Mouse (Mus musculus): ENCODE data around the gene Pdzk1ip1. TPM values are rescaled to one million over a fixed set of nuclear protein-coding genes. Genes with fewer than 3 reads are reported as not detected.

The Pdzk1ip1 gene
- polyA plus RNA-seq, 1 experiment: not detected

DNA sequence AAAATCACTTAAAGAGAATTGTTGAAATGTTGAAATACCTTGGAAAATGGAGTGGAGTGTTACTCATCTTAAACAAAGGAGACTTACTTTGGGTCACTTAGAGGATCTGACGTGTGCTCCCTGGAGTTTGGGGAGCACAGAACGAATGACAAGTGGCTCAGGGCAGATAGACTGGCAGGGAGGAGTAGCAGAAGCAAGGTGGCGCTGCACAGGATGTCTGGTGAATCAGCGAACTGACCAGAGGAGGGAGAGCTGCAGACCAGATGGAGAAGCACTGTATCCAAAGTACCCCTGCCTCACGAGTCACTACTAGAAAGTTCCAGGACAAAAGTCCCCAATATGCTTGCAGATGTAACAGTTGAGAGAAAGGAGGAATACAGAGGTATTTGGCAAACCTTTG, 24.8 kb downstream of the Pdzk1ip1 start:
- Histone ChIP-seq H3K4me3 (ENCODE audit: insufficient read depth, low read length) (no peak overlapping the region), H3K4me1 (ENCODE audit: control insufficient read depth, insufficient read depth, low read length) (no peaks in the 10 kb centered on the region), H3K27ac (ENCODE audit: insufficient read depth, low read length) (no peak overlapping the region)
- no peak for TF ChIP-seq POLR2A (IDR thresholded peaks at IDR 0.05; ENCODE audit: low read depth, low read length)
- TF ChIP-seq CTCF (IDR thresholded peaks at IDR 0.05; ENCODE audit: borderline replicate concordance, insufficient read depth, low read length): no peak

DNA sequence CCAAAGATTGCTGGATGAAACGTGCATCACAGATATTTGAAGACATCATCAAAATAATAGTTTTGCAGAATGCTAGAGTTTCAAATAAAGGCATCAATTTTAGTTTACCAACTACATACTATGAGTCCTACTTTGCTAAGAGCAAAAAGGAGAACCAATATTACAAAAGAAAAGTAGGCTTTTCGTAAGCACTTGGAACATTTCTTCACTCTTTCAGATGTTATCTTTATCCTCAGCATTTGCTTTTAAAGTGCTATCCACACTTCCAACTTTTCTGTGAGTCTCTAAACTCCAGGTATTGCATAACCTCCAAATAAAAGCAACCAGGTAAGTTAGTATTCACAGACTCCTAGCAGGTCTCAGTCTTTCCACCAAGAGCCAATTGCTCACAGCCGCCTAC, 31.1 kb downstream of the Pdzk1ip1 start:
- Histone ChIP-seq H3K4me1 (ENCODE audit: control insufficient read depth, insufficient read depth, low read length) (no peaks in the 10 kb centered on the region), H3K27ac (ENCODE audit: insufficient read depth, low read length) (no peak overlapping the region), H3K4me3 (ENCODE audit: insufficient read depth, low read length) (no peak overlapping the region)
- no peak for TF ChIP-seq CTCF (IDR thresholded peaks at IDR 0.05; ENCODE audit: borderline replicate concordance, insufficient read depth, low read length)
- TF ChIP-seq POLR2A (IDR thresholded peaks at IDR 0.05; ENCODE audit: low read depth, low read length): no peak

DNA sequence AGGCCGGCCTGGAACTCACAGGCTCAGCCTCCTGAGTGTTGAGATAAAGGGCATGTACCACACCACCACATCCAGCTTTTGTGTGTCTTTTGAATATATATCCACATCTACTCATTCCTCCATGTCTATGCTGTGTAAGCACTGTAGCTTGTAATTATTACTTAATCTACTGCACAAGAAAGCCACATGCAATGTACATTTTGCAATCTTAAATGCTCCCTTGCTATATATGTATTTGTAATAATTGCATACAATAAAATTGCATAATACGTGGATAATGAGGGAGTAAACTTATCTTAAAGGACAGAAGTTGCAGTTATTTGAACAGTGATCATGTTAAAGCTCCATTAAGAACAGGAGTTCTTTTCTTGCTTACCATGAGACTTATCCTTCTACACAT, 32.7 kb downstream of the Pdzk1ip1 start:
- no peak overlapping the region for H3K27ac ChIP-seq (ENCODE audit: insufficient read depth, low read length)
- H3K4me1 ChIP-seq (ENCODE audit: control insufficient read depth, insufficient read depth, low read length): no peaks in the 10 kb centered on the region
- TF ChIP-seq CTCF (IDR thresholded peaks at IDR 0.05; ENCODE audit: borderline replicate concordance, insufficient read depth, low read length) (no peak), POLR2A (IDR thresholded peaks at IDR 0.05; ENCODE audit: low read depth, low read length) (no peak)
- H3K4me3 ChIP-seq (ENCODE audit: insufficient read depth, low read length): no peak overlapping the region

DNA sequence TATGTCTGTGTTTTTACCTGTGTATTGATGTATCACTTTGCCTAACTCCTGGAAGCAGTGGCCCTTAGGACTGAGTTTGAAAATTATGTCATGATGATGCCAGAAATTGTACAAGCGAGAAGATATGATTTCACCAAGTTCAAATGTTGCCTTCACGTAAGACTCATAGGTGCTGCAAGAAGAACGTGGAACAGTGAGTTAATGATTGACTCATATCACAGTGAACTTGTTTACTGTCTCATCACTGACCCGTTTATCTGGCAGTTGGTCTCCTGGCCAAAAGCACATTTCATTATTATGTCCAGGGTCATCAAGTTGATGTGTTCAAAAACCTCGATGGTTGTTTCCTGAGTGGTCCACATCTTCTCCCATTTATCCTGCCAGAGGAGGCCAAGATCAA, 33.1 kb downstream of the Pdzk1ip1 start:
- H3K4me3 ChIP-seq (ENCODE audit: insufficient read depth, low read length): no peak overlapping the region
- no peak for TF ChIP-seq POLR2A (IDR thresholded peaks at IDR 0.05; ENCODE audit: low read depth, low read length)
- no peak for TF ChIP-seq CTCF (IDR thresholded peaks at IDR 0.05; ENCODE audit: borderline replicate concordance, insufficient read depth, low read length)
- no peak overlapping the region for H3K27ac ChIP-seq (ENCODE audit: insufficient read depth, low read length)
- no peaks in the 10 kb centered on the region for H3K4me1 ChIP-seq (ENCODE audit: control insufficient read depth, insufficient read depth, low read length)

DNA sequence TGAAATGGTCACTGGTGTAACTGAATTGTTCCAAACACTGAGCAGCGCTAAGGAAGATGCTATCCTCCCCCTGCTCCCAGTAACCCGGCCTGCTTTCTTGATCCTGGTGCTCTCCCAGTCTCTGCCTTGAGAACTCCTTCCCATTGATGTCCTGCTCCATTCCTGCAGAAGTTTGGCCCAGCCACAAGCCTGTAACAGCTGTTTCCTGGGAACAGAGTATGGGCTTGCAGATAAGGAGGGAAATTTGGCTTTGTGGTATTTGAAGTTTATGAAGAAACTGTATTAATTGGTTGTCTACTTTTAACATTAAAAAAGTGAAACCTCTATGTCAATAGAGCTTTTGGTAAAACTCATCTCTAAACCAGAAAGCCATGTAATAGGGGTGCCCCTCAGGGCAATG, 35.0 kb downstream of the Pdzk1ip1 start:
- no peak overlapping the region for H3K4me3 ChIP-seq (ENCODE audit: insufficient read depth, low read length)
- H3K27ac ChIP-seq (ENCODE audit: insufficient read depth, low read length): no peak overlapping the region
- H3K4me1 ChIP-seq (ENCODE audit: control insufficient read depth, insufficient read depth, low read length): no peaks in the 10 kb centered on the region
- TF ChIP-seq POLR2A (IDR thresholded peaks at IDR 0.05; ENCODE audit: low read depth, low read length): no peak
- TF ChIP-seq CTCF (IDR thresholded peaks at IDR 0.05; ENCODE audit: borderline replicate concordance, insufficient read depth, low read length): no peak

DNA sequence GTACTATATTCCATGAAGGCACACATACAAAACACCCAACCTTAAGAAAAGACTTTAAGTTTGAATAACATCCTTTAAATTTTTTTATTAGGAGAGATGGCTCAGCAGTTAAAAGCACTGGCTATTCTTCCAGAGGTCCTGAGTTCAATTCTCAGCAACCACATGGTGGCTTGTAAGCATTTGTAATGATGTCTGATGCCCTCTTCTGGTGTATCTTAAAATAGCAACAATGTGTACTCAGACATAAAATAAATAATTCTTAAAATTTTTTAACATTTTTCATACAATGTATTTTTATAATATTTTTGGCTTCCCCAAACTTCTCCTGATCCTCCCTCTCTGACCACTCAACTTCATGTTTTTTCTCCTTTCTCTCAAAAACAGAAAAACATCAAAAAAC, 36.2 kb downstream of the Pdzk1ip1 start:
- Histone ChIP-seq H3K4me1 (ENCODE audit: control insufficient read depth, insufficient read depth, low read length) (no peaks in the 10 kb centered on the region), H3K4me3 (ENCODE audit: insufficient read depth, low read length) (no peak overlapping the region), H3K27ac (ENCODE audit: insufficient read depth, low read length) (no peak overlapping the region)
- TF ChIP-seq CTCF (IDR thresholded peaks at IDR 0.05; ENCODE audit: borderline replicate concordance, insufficient read depth, low read length) (no peak), POLR2A (IDR thresholded peaks at IDR 0.05; ENCODE audit: low read depth, low read length) (no peak)

DNA sequence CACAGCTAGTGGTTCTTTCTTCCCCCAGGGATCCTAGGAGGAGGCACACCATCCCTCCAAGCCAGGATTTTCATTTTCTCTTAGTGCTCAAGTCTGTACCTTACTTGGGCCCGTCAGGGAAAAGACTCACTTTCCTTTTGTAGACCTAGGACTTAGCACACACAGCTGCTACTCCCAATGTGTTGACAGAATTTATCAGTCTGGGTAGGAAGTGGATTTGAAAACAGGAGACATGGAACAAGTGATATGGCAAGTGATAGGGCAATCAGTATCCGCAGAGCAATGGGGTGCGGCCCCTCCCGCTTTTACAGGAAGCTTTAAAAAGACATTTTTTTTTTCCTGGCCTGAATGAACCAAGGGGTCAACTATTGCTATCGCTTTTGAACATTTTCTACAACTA, 44.6 kb downstream of the Pdzk1ip1 start:
- TF ChIP-seq CTCF (IDR thresholded peaks at IDR 0.05; ENCODE audit: borderline replicate concordance, insufficient read depth, low read length) (no peak), POLR2A (IDR thresholded peaks at IDR 0.05; ENCODE audit: low read depth, low read length) (no peak)
- Histone ChIP-seq H3K27ac (ENCODE audit: insufficient read depth, low read length) (no peak overlapping the region), H3K4me3 (ENCODE audit: insufficient read depth, low read length) (no peak overlapping the region), H3K4me1 (ENCODE audit: control insufficient read depth, insufficient read depth, low read length) (no peaks in the 10 kb centered on the region)

DNA sequence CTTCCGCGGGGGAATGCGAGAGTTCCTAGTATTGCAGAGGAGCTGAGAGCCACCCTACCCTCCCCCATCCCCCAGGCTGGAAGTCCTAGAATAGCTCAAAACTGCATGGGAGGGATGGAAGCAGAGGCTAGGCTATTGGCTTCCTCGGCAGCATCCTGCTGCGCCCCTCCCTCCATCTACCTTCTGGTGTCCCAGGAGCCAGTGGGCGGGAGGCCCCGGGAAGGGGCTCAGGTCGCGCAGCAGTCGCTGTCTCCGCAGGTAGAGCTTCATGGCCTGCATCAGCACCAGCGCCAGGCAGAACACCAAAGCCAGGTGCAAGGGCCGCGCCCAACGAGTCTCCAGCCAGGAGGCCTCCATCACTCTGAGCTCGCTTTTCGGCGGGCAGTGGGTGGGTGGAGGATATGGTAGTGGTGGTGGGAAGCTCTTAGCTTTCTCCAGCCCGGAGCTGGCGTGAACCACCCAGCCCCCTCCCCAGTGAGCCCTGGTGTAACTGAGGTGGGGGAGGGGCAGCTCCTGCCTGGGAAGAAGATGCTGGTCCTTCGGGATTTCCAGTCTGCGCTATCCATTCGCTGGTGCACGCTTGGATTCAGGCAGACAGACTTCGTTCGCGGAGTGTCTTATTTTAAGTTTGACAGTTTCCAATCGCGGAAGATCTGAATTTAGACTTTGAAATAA, 45.2 kb downstream of the Pdzk1ip1 start, which contains the start of gene Cyp4x1:
Cyp4x1 (minus strand) TSS at position 661 of the 675 bp plus-strand sequence.
- H3K4me1 ChIP-seq (ENCODE audit: control insufficient read depth, insufficient read depth, low read length): no peaks in the 10 kb centered on the region
- H3K4me3 ChIP-seq (ENCODE audit: insufficient read depth, low read length): no peak within 1 kb of the TSS
- TF ChIP-seq CTCF (IDR thresholded peaks at IDR 0.05; ENCODE audit: borderline replicate concordance, insufficient read depth, low read length) (no peak), POLR2A (IDR thresholded peaks at IDR 0.05; ENCODE audit: low read depth, low read length) (no peak)
- H3K27ac ChIP-seq (ENCODE audit: insufficient read depth, low read length): no peak within 1 kb of the TSS

DNA sequence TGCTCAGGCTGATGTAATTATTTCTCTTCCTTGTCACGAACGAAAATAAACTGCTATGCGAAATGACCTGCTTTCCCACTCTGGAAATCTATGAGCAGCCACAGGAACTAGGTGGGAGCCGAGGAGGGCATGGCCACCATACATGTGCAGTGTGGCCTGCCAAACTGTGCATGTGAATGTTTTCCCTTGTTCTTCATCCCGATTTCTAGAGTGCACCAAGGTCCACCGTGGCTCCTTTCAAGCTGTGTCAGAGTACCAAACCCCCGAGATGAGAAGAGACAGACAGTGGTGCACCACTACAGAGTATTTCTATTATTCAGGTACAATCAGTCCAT, 45.8 kb downstream of the Pdzk1ip1 start:
- Histone ChIP-seq H3K4me3 (ENCODE audit: insufficient read depth, low read length) (no peak overlapping the region), H3K27ac (ENCODE audit: insufficient read depth, low read length) (no peak overlapping the region), H3K4me1 (ENCODE audit: control insufficient read depth, insufficient read depth, low read length) (no peaks in the 10 kb centered on the region)
- TF ChIP-seq CTCF (IDR thresholded peaks at IDR 0.05; ENCODE audit: borderline replicate concordance, insufficient read depth, low read length) (no peak), POLR2A (IDR thresholded peaks at IDR 0.05; ENCODE audit: low read depth, low read length) (no peak)

Other genes with a start within 250 kb of the Pdzk1ip1 start
- gene Foxd2, start 179.8 kb upstream of the Pdzk1ip1 start, polyA plus RNA-seq (2011; ENCODE audit: insufficient read length, low read depth, missing spikeins): 0.47 and 0.94 TPM in 2 replicates
- not detected in 2 replicates for gene Foxe3, start 162.7 kb upstream of the Pdzk1ip1 start, polyA plus RNA-seq (2011; ENCODE audit: insufficient read length, low read depth, missing spikeins)
- gene Cmpk1, start 101.5 kb upstream of the Pdzk1ip1 start, polyA plus RNA-seq (2011; ENCODE audit: insufficient read length, low read depth, missing spikeins): 93.5 and 105 TPM in 2 replicates
- gene Stil, start 88.5 kb upstream of the Pdzk1ip1 start, polyA plus RNA-seq (2011; ENCODE audit: insufficient read length, low read depth, missing spikeins): 11.0 and 14.4 TPM in 2 replicates
- not detected in 2 replicates for gene Tal1, start 32.3 kb upstream of the Pdzk1ip1 start, polyA plus RNA-seq (2011; ENCODE audit: insufficient read length, low read depth, missing spikeins)
- 0.16 TPM in 1 of 2 replicates, not detected in the other for gene Cyp4x1, start 45.6 kb downstream of the Pdzk1ip1 start, polyA plus RNA-seq (2011; ENCODE audit: insufficient read length, low read depth, missing spikeins)
- not detected in 2 replicates for gene Cyp4a29, start 153.4 kb downstream of the Pdzk1ip1 start, polyA plus RNA-seq (2011; ENCODE audit: insufficient read length, low read depth, missing spikeins)
- gene Cyp4a12a, start 210.3 kb downstream of the Pdzk1ip1 start, polyA plus RNA-seq (2011; ENCODE audit: insufficient read length, low read depth, missing spikeins): not detected in 2 replicates

Data from embryonic fibroblast, embryonic 13.5 days (primary cell).